Mouse (Mus musculus): Measurements from ENCODE around the gene Hmox2.
"Not testable (repeated sequence)": the region's sequence is repeated elsewhere in the genome, so short reads cannot be mapped to it uniquely, and the experiment has no call there.

The Hmox2 gene

GRCm38 (mm10) chr16:4725780-4726527, at the start of gene Hmox2:
TSS of gene Hmox2 (plus strand) at chr16:4726361.
- DNase-seq (ENCODE audit: low read depth, low spot score) = peak; percentile 88

GRCm38 (mm10) chr16:4676836-4677235, 49.3 kb upstream of the Hmox2 start:
- no peak for DNase-seq (ENCODE audit: low read depth, low spot score)

GRCm38 (mm10) chr16:4678080-4678479, 48.1 kb upstream of the Hmox2 start:
- DNase-seq (ENCODE audit: low read depth, low spot score) = no peak

GRCm38 (mm10) chr16:4679121-4680018, 46.8 kb upstream of the Hmox2 start, which contains the start of gene Coro7:
TSS of gene Coro7 (minus strand) at chr16:4679777.
- DNase-seq (ENCODE audit: low read depth, low spot score) = peak; percentile 93

GRCm38 (mm10) chr16:4680922-4681455, 45.2 kb upstream of the Hmox2 start:
- not testable (repeated sequence) for DNase-seq (ENCODE audit: low read depth, low spot score)

- no peak for DNase-seq (ENCODE audit: low read depth, low spot score)
Measured at GRCm38 (mm10) chr16:4682628-4683179, 43.5 kb upstream of the Hmox2 start.

GRCm38 (mm10) chr16:4683193-4683580, 43.0 kb upstream of the Hmox2 start:
- DNase-seq (ENCODE audit: low read depth, low spot score) = no peak

- DNase-seq (ENCODE audit: low read depth, low spot score) = peak; percentile 92
Measured at GRCm38 (mm10) chr16:4683581-4684456, 42.3 kb upstream of the Hmox2 start.

- no peak for DNase-seq (ENCODE audit: low read depth, low spot score)
Measured at GRCm38 (mm10) chr16:4684457-4684791, 41.7 kb upstream of the Hmox2 start.

GRCm38 (mm10) chr16:4689371-4689770, 36.8 kb upstream of the Hmox2 start:
- not testable (repeated sequence) for DNase-seq (ENCODE audit: low read depth, low spot score)

GRCm38 (mm10) chr16:4701211-4701610, 24.9 kb upstream of the Hmox2 start:
- no peak for DNase-seq (ENCODE audit: low read depth, low spot score)

GRCm38 (mm10) chr16:4702646-4703045, 23.5 kb upstream of the Hmox2 start:
- no peak for DNase-seq (ENCODE audit: low read depth, low spot score)

GRCm38 (mm10) chr16:4705541-4705940, 20.6 kb upstream of the Hmox2 start:
- no peak for DNase-seq (ENCODE audit: low read depth, low spot score)

- no peak for DNase-seq (ENCODE audit: low read depth, low spot score)
Measured at GRCm38 (mm10) chr16:4711173-4711572, 15.0 kb upstream of the Hmox2 start.

GRCm38 (mm10) chr16:4713861-4714710, 12.1 kb upstream of the Hmox2 start:
- no peak for DNase-seq (ENCODE audit: low read depth, low spot score)

- no peak for DNase-seq (ENCODE audit: low read depth, low spot score)
Measured at GRCm38 (mm10) chr16:4717866-4718265, 8.3 kb upstream of the Hmox2 start.

- peak; percentile 56 for DNase-seq (ENCODE audit: low read depth, low spot score)
Measured at GRCm38 (mm10) chr16:4718753-4719518, 7.2 kb upstream of the Hmox2 start, which contains the start of gene Nmral1. TSS of gene Nmral1 (minus strand) at chr16:4719356.

- DNase-seq (ENCODE audit: low read depth, low spot score) = no peak
Measured at GRCm38 (mm10) chr16:4722128-4722914, 3.8 kb upstream of the Hmox2 start.

- DNase-seq (ENCODE audit: low read depth, low spot score) = no peak
Measured at GRCm38 (mm10) chr16:4722915-4723209, 3.3 kb upstream of the Hmox2 start.
